Mouse (Mus musculus): ENCODE results near the gene Abcd4.

Abcd4 gene

DNA sequence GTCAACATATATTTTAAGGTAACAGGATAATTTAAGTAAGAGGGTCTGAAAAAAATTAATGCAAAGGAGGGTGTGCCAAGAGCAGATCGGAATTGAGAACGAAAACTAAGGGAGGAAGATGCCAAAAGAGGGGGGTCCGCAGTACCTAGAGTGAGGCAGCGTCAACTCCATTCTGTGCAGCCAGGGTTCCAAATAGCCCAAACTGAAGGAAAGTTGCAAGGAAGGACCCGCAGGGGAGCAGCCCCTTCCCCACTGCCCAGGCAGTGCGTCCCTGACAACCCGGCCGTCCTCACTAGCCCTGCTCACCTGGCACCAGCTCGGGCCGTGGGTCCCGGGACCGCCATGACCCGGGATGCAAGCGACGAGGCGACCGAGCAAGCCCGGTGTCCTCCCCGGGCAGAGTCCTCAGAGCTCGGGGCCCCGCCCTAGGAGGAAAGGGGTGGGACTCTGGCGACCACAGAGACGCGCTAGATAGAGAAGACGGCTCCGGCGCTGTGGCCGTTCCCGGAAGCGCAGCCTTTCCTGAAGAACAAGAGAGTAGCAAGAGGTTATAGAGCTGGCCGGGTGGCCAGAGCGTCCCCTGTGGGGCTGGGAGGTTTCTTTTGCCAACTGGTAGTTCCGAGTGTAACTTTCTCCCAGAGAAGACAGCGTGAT, at the start of gene Abcd4:
TSS of gene Abcd4 (minus strand) at position 437 of the 654 bp plus-strand sequence.
- peak; percentile 90 for DNase-seq (ENCODE audit: low read depth)

DNA sequence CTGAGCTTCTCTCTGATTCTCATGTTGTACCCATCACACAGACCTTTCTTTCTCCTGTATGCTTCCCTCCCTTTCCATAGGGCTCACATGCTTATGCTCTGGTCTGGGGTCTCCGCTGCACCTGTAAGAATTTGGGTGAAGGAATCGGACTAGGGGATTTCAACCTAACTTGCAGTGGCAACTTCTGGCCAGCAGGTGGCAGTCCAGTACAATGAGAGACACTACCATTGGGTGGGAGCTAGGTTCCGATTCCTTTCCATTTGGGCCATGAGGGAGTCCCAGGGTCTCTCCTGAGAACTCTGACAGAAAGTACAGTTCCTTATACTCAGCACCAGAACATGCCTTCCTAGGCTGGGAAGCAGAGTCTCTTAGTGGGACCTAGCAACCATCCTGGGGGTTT, 36.7 kb upstream of the Abcd4 start:
- DNase-seq (ENCODE audit: low read depth), result peak; percentile 72

- DNase-seq (ENCODE audit: low read depth), result no peak
Measured at GRCm38 (mm10) chr12:84650234-84650633, 33.0 kb upstream of the Abcd4 start.

DNA sequence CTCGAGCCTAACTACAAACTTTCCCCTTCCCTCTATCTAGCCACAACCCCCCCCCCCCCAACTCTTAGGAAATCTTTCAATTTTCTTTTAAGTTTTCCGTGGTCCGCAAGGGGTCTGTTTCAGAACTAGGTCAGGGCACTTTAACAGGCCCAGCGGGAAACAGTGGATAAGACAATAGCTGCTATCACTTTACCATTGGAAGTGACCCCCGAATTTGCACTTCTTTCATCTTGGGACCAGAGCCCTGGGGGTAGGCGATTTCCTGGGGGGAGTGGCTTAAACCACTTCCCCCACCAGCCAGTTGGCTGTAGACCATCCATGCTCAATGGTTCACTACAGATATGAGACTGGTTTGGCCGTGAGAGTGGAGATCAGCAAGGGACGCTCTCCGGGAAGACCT, 23.4 kb upstream of the Abcd4 start, which contains the start of gene Vrtn:
TSS of gene Vrtn (plus strand) at position 366 of the 400 bp plus-strand sequence.
- no peak for DNase-seq (ENCODE audit: low read depth)

DNA sequence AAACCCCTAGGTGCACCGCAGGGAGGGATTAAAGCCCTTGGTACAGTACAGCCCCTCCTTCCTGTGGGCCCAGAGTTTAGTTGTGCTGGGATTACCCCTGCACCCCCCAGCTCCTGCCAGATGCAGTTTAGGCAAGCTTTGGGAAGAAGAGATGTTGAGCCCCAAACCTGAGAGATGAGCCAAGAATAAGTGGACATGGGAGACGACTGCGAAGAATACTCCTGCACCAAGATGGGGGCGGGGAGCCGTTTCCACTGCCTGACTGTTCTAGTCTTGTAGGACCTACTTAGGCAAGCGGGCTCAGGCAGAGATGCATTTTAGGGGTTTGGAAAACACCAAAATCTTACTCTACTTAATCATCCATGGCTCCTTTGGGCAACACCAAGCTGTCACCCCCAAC, 23.0 kb upstream of the Abcd4 start:
- no peak for DNase-seq (ENCODE audit: low read depth)

DNA sequence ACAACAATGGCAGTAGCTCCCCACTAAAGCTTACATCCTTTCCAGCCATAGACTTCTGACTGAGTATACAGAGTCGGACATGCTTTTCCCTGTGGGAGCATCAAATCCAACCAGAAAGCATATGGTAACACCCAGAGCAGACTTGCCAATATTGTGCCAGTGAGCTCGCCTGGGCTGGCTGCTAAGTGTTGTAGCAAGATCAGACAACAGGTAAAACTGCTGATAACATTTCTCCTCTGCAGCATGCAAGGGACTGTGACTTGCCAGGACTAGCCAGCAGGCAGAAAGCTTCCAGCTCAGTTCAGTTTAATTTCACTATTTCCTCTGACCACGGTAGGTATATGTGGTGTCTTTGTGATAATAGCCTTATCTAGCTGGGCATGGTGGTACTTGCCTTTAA, 14.7 kb upstream of the Abcd4 start:
- no peak for DNase-seq (ENCODE audit: low read depth)

GRCm38 (mm10) chr12:84625116-84625515, 7.9 kb upstream of the Abcd4 start:
- DNase-seq (ENCODE audit: low read depth), result no peak

DNA sequence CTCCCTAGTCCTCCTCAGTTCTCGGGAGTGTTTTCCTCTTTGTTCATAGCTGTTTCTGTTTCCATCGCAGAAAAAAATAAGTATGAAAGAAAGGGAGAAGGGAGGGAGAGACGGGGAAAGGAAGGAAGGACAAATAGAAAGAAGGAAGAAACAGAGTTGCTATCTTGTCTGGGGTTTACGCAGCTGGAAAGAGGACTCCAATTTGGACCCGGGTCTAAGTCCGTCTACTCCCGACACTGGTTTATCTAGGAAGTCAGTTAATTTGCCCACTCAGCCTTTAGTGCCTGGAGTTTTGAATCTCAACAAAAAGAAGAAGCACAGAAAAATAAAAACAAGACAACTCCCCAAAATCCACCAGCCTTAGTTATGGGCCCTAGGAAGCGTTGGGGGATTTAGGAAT, 7.4 kb upstream of the Abcd4 start:
- DNase-seq (ENCODE audit: low read depth), result no peak

GRCm38 (mm10) chr12:84620975-84621374, 3.8 kb upstream of the Abcd4 start:
- DNase-seq (ENCODE audit: low read depth), result peak; percentile 14

GRCm38 (mm10) chr12:84617663-84618062, 450 bp upstream of the Abcd4 start:
- DNase-seq (ENCODE audit: low read depth), result no peak

- DNase-seq (ENCODE audit: low read depth), result no peak
Measured at GRCm38 (mm10) chr12:84614524-84614923, 2.7 kb downstream of the Abcd4 start.

- DNase-seq (ENCODE audit: low read depth), result no peak
Measured at GRCm38 (mm10) chr12:84614001-84614400, 3.2 kb downstream of the Abcd4 start.

GRCm38 (mm10) chr12:84612518-84612917, 4.7 kb downstream of the Abcd4 start:
- DNase-seq (ENCODE audit: low read depth), result no peak

- DNase-seq (ENCODE audit: low read depth), result no peak
Measured at GRCm38 (mm10) chr12:84611718-84612117, 5.5 kb downstream of the Abcd4 start.

- peak; percentile 23 for DNase-seq (ENCODE audit: low read depth)
Measured at GRCm38 (mm10) chr12:84605860-84606259, 11.4 kb downstream of the Abcd4 start.

- DNase-seq (ENCODE audit: low read depth), result no peak
Measured at GRCm38 (mm10) chr12:84604001-84604400, 13.2 kb downstream of the Abcd4 start.

DNA sequence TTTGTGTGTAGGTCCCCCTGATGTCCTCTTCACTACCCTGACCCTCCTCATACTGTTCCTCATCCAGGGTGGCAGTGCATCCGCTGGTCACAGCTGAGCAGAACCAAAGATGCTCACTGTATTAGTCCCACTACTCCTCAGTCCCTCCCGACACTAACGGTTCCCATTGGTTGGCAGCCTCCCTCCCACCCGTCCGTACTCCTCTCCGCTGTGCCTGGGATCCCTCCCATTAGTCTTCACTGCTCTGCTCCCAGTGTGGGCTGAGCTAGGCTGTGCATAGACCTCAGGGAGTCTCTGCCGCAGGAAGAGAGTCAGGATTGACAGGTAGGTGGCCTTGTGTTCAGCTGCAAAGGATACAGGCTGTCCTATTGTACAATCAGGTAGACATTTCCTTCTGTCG, 18.9 kb downstream of the Abcd4 start:
- DNase-seq (ENCODE audit: low read depth), result no peak

DNA sequence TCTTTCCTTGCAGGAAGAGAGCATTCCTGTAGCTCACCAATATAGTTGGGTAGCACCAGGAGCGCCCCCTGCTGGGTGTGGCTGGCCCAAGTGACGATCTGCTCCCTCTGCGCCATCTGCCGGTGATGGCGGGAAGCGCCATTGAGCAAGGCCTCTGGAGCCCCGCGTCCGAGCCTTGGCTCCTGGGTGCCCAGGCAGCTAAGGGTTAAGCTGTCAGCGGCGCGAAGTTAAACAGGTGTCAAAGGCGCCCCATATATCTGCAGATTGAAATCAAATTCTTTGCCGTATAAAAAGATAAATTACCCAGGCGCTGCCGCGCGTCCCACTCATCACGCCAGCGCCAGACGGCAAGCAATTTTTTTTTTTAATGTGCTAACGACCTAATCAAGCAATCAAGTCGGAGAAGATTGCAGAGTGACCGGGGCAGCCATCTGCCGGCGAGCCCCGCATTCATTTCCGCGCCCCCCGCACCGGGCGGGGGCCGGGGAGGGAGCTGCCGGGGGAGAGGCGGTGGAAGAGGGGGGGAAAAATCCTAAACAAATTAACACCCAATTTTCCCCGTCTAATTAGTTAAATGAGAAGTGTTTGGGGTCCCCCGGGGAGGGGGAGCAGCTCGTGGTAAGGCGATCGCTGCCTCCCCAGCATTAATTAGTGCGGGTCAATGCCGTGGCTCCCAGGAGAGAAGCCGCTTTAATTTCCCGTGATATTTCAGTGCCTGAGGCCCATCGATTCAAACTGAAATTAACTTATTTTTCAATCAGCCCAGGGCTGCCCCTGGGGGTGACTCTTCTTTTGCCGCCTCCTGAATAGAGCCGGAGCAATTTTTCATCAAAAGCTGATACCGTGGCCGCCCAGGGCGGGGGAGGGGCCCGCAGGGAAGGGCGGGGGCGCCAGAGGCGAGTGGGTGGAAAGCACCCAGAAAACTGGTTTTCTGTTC, 27.1 kb downstream of the Abcd4 start:
- DNase-seq (ENCODE audit: low read depth), result peak; percentile 93

GRCm38 (mm10) chr12:84581285-84581684, 35.9 kb downstream of the Abcd4 start:
- no peak for DNase-seq (ENCODE audit: low read depth)

- DNase-seq (ENCODE audit: low read depth), result no peak
Measured at GRCm38 (mm10) chr12:84578440-84578770, 38.8 kb downstream of the Abcd4 start.

DNA sequence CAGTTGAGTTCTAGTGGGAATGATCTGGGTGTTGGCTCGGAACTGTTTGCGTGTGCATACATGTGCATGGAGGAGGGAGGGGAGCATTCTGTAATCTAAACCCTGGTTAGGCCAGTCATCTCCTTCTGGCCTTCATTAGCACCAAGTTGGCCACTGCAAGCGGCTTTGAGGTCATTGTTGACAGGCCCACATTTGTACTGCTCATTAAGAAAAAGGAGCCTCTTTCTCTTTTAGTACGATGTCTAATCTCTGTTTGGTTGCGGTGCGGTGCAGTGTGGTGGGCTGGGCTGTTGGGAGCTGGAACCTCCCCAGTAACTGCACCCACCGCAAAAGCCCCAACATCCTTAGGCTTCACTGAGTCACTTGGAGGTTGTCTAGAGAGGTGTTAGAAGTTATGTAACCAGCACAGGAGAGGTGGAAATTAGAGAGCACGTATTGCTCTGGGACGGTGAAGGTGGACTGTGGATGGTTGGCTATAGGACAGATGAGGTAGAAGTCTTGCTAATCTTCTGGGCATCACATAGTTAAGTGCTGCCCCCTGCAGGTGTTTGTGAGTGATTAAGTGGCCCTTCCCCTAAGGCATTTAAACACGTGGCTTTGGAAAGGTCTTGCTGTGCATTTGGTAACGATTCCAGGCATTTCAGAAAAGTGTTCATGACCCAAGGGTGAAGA, 39.3 kb downstream of the Abcd4 start:
- no peak for DNase-seq (ENCODE audit: low read depth)

DNA sequence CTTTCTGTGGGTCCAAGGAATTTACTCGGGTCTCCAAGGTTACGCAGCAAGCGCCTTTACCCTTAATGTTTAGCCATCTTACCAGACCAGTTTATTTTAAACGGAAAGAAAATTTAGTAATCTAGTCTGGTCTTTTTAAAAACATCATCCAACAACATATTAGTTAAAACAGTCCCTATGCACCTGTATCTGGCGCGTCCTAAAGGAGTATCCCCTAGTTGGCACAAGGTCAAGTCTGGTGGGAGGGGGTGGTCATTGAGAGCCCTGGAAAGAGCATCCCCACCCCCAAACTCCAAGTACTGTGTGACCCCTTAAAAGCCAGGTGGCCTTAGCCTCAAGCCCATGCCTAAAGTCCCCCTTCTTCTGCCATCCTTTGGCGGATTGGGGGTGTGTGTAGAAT, 44.1 kb downstream of the Abcd4 start:
- DNase-seq (ENCODE audit: low read depth), result no peak

DNA sequence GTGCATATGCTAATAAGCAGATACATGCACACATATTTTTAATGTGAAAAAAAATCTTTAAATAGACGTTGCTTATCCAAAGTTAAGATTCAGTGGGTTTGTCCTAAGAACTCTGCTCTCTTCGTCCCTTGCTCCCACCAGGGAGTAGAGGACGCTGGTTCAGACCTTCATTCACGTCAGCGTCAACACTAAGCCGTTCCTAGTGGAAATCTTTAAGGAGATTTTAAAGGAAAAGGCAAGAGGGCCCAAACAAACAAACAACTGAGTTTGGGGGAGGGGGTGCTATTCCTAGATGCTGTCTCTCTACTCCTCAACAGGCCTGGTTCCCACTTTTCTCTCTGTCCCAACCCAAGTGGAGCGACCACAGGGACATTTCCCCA, 44.9 kb downstream of the Abcd4 start:
- DNase-seq (ENCODE audit: low read depth), result no peak

Data from naive thymus-derived CD4-positive, alpha-beta T cell, adult 2 months (primary cell).